Mouse (Mus musculus): ENCODE measurements at regions not wholly inside any gene's neighbourhood (a gene's known extent, or its start where the extent isn't known, plus 50 kb on each side); places are given as distances from the start of the nearest gene placed in this dataset.

- no peak for TF ChIP-seq TAL1 (IDR thresholded peaks at IDR 0.05; ENCODE audit: low read length)
- no peak for TF ChIP-seq GATA1 (IDR thresholded peaks at IDR 0.05; ENCODE audit: low read length)
Measured at GRCm38 (mm10) chr4:33786027-33786426, 138.4 kb upstream of the Cnr1 start.
